Mouse (Mus musculus): ENCODE results near the gene Hist1h3c. TPM values are rescaled to one million over a fixed set of nuclear protein-coding genes. Genes with fewer than 3 reads are reported as not detected.

Hist1h3c gene
- total and polyA plus RNA-seq, 2 experiments = 0.20 to 8.0 TPM

GRCm38 (mm10) chr13:23717176-23717575, 28.2 kb downstream of the Hist1h3c start:
- Histone ChIP-seq H3K27me3 (ENCODE audit: control insufficient read depth, insufficient read depth, low read length) (no peaks in the 10 kb centered on the region), H3K4me1 (ENCODE audit: control insufficient read depth, insufficient read depth, low read length) (peaks cover 12% of the 10 kb centered on the region; the same call in 1 of the 2 replicates), H3K9ac (ENCODE audit: low read depth, low read length) (no peak overlapping the region), H3K27ac (replicated peaks; ENCODE audit: insufficient read depth, low read depth, low read length) (peak overlapping the region; percentile 36), H3K79me2 (ENCODE audit: control insufficient read depth, insufficient read depth, low read length) (no peaks in the 10 kb centered on the region), H3K36me3 (ENCODE audit: control insufficient read depth, insufficient read depth, low read length) (no peaks in the 10 kb centered on the region), H3K4me3 (ENCODE audit: insufficient read depth, low read depth, low read length) (no peak overlapping the region)
- no peak for DNase-seq (ENCODE audit: extremely low read depth, low read depth, low spot score)
- TF ChIP-seq POLR2A (IDR thresholded peaks at IDR 0.05; ENCODE audit: extremely low read depth, insufficient read depth, low read length) (no peak), CTCF (IDR thresholded peaks at IDR 0.05; ENCODE audit: low read depth, low read length) (no peak)
- 64% methylated on average over 11 of the region's 11 CpGs for WGBS

- peak; percentile 58 for DNase-seq (ENCODE audit: extremely low read depth, low read depth, low spot score)
- TF ChIP-seq POLR2A (IDR thresholded peaks at IDR 0.05; ENCODE audit: extremely low read depth, insufficient read depth, low read length) (no peak), CTCF (IDR thresholded peaks at IDR 0.05; ENCODE audit: low read depth, low read length) (no peak)
- Histone ChIP-seq H3K79me2 (ENCODE audit: control insufficient read depth, insufficient read depth, low read length) (no peaks in the 10 kb centered on the region), H3K9ac (ENCODE audit: low read depth, low read length) (no peak overlapping the region), H3K27ac (replicated peaks; ENCODE audit: insufficient read depth, low read depth, low read length) (no peak overlapping the region), H3K4me1 (ENCODE audit: control insufficient read depth, insufficient read depth, low read length) (peaks cover 12% of the 10 kb centered on the region; the same call in 1 of the 2 replicates), H3K4me3 (ENCODE audit: insufficient read depth, low read depth, low read length) (no peak overlapping the region), H3K36me3 (ENCODE audit: control insufficient read depth, insufficient read depth, low read length) (no peaks in the 10 kb centered on the region), H3K27me3 (ENCODE audit: control insufficient read depth, insufficient read depth, low read length) (no peaks in the 10 kb centered on the region)
- WGBS = 77% methylated on average over 5 of the region's 5 CpGs
These were observed 28.9 kb downstream of the Hist1h3c start for GRCm38 (mm10) chr13:23716261-23717042.

DNA sequence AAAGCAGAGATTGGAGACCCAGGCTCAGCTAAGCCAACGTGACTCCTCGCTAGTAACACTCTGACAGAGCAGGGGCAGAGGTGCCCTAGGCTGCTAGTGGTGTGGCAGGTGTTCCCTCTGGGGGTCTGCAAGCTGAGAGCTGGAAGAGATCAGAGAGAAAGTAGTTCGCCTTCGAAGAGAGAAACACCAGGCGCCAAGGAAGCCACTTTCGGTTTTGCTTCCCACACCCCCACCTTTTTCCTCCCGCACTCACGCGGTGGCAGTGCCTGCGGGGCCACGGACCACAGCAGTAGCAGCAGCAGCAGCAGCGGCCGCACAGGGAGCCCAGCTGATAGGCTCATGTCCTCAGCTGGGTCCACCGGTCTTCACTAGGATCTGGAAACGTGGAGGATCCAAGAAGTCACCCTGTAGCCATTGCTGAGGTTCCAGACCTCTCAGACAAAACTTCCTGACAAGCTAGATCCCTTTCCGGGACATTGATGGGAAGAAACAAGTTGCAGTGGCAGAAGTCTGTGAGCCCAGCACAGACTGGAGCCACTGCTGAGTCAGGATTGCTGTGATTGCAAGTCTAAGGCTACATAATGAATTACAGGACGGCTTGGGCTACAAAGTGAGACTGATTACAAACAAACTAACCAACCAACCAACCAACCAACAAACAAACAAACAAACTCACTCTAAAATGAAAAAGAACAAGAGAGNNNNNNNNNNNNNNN, 34.9 kb downstream of the Hist1h3c start, which contains the start of gene Hfe:
Gene Hfe, minus strand, starts transcription at position 481 of the 716 bp plus-strand sequence.
- DNase-seq (ENCODE audit: extremely low read depth, low read depth, low spot score) = peak; percentile 74
- no peak for TF ChIP-seq CTCF (IDR thresholded peaks at IDR 0.05; ENCODE audit: low read depth, low read length)
- TF ChIP-seq POLR2A (IDR thresholded peaks at IDR 0.05; ENCODE audit: extremely low read depth, insufficient read depth, low read length) = peak; percentile 53; the same call in 1 of the 2 replicates
- no peaks in the 10 kb centered on the region for H3K79me2 ChIP-seq (ENCODE audit: control insufficient read depth, insufficient read depth, low read length)
- peak within 1 kb of the TSS; percentile 81 for H3K4me3 ChIP-seq (ENCODE audit: insufficient read depth, low read depth, low read length)
- H3K4me1 ChIP-seq (ENCODE audit: control insufficient read depth, insufficient read depth, low read length) = peaks cover 25% of the 10 kb centered on the region
- peak within 1 kb of the TSS; percentile 92 for H3K9ac ChIP-seq (ENCODE audit: low read depth, low read length)
- no peaks in the 10 kb centered on the region for H3K27me3 ChIP-seq (ENCODE audit: control insufficient read depth, insufficient read depth, low read length)
- H3K27ac ChIP-seq (replicated peaks; ENCODE audit: insufficient read depth, low read depth, low read length) = peak within 1 kb of the TSS; percentile 93
- no peaks in the 10 kb centered on the region; the same call in 1 of the 2 replicates for H3K36me3 ChIP-seq (ENCODE audit: control insufficient read depth, insufficient read depth, low read length)
- under 1% methylated on average over 17 of the region's 17 CpGs for WGBS

DNA sequence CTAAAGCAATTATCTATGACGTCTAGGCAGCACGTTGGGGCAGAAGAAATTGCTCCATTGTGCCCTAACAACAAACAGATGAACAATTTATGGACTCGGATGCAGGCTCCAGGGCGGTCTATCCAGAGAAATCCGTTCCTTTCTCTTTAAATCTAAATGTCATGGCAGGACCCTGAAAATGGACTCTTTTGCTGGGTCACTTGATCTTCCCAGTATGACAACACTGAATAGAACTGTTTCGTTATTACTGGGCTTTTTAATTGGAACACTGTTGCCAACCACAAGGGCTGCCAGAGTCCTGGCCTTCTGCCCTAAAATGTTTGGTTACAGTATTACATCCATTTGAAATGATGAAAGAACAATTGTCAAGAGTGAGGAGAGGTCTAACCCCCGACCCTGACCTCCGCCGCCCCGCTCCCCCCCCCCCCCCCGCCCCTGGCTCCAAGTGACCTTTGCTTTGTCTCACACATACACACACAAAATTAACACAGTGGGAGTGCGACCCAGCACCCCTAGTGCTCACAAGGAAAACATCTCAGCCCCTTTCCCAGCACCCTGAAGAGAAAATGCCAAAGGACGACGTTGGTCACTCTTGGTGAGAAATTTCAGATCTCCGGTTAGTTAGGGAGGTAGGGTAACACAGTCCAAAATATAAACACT, 35.6 kb downstream of the Hist1h3c start:
- TF ChIP-seq POLR2A (IDR thresholded peaks at IDR 0.05; ENCODE audit: extremely low read depth, insufficient read depth, low read length) (no peak), CTCF (IDR thresholded peaks at IDR 0.05; ENCODE audit: low read depth, low read length) (no peak)
- H3K27ac ChIP-seq (replicated peaks; ENCODE audit: insufficient read depth, low read depth, low read length) = peak overlapping the region; percentile 93
- peak overlapping the region; percentile 92 for H3K9ac ChIP-seq (ENCODE audit: low read depth, low read length)
- no peaks in the 10 kb centered on the region for H3K27me3 ChIP-seq (ENCODE audit: control insufficient read depth, insufficient read depth, low read length)
- H3K4me1 ChIP-seq (ENCODE audit: control insufficient read depth, insufficient read depth, low read length) = peaks cover 25% of the 10 kb centered on the region
- DNase-seq (ENCODE audit: extremely low read depth, low read depth, low spot score) = peak; percentile 94
- H3K36me3 ChIP-seq (ENCODE audit: control insufficient read depth, insufficient read depth, low read length) = peaks cover 6% of the 10 kb centered on the region; the same call in 1 of the 2 replicates
- peak overlapping the region; percentile 81 for H3K4me3 ChIP-seq (ENCODE audit: insufficient read depth, low read depth, low read length)
- WGBS = 7% methylated on average over 15 of the region's 15 CpGs
- no peaks in the 10 kb centered on the region for H3K79me2 ChIP-seq (ENCODE audit: control insufficient read depth, insufficient read depth, low read length)

DNA sequence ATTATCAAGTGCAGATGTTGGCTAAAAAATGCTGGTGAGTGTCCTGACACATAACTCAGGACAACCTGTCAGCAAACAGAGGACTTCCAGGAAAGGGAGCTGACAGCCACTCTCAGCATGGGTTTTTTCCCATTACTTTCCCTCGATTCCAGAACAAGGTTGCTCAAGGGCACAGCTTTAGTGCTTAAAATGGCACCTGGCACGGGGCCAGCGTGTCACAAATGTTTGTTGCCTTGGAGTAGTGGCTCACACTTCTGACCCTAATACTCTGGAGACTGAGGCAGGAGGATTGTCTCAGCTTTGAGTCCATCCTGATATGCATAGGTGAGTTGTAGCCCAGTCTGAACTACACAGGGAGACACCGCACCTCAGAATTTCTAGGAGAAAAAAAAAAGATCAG, 36.7 kb downstream of the Hist1h3c start:
- Histone ChIP-seq H3K27ac (replicated peaks; ENCODE audit: insufficient read depth, low read depth, low read length) (peak overlapping the region; percentile 10; the same call in 1 of the 2 replicates), H3K4me1 (ENCODE audit: control insufficient read depth, insufficient read depth, low read length) (peaks cover 17% of the 10 kb centered on the region), H3K27me3 (ENCODE audit: control insufficient read depth, insufficient read depth, low read length) (no peaks in the 10 kb centered on the region), H3K36me3 (ENCODE audit: control insufficient read depth, insufficient read depth, low read length) (peaks cover 14% of the 10 kb centered on the region; the same call in 1 of the 2 replicates), H3K9ac (ENCODE audit: low read depth, low read length) (no peak overlapping the region), H3K4me3 (ENCODE audit: insufficient read depth, low read depth, low read length) (no peak overlapping the region), H3K79me2 (ENCODE audit: control insufficient read depth, insufficient read depth, low read length) (no peaks in the 10 kb centered on the region)
- DNase-seq (ENCODE audit: extremely low read depth, low read depth, low spot score) = peak; percentile 47
- WGBS = 32% methylated on average over 4 of the region's 4 CpGs
- TF ChIP-seq CTCF (IDR thresholded peaks at IDR 0.05; ENCODE audit: low read depth, low read length) (no peak), POLR2A (IDR thresholded peaks at IDR 0.05; ENCODE audit: extremely low read depth, insufficient read depth, low read length) (no peak)
